Mouse (Mus musculus) embryonic facial prominence, embryonic 11.5 days (tissue): Measurements from ENCODE around the gene Sf3b3. TPM values are rescaled to one million over a fixed set of nuclear protein-coding genes. Genes with fewer than 3 reads are reported as not detected.

ENCODE experiments used
- polyA plus RNA-seq: library from polyadenylated mRNA; unstranded; fragments of >200 nt; fragmentation: Nextera tagmentation; extraction: Ambion mirVana; gene quantifications from 2 replicates; pipeline ENCODE4 v1.2.1, GENCODE M21; 2014

Sf3b3 gene
- polyA plus RNA-seq, 1 experiment from 2014 or later = 212 TPM

Other genes starting within 250 kb of the Sf3b3 start
- 29.2 and 29.3 TPM in 2 replicates for gene Vac14, start 228.2 kb downstream of the Sf3b3 start, polyA plus RNA-seq
- gene Mtss1l, start 125.3 kb downstream of the Sf3b3 start, polyA plus RNA-seq = 7.9 and 12.7 TPM in 2 replicates
- gene Il34, start 40.9 kb downstream of the Sf3b3 start, polyA plus RNA-seq = 0.15 and 0.66 TPM in 2 replicates
- 74.9 and 75.6 TPM in 2 replicates for gene Cog4, start 187 bp downstream of the Sf3b3 start, polyA plus RNA-seq
- gene Fuk, start 55.7 kb upstream of the Sf3b3 start, polyA plus RNA-seq = 5.6 and 6.8 TPM in 2 replicates
- 15.1 and 17.4 TPM in 2 replicates for gene St3gal2, start 73.1 kb upstream of the Sf3b3 start, polyA plus RNA-seq
- 30.9 and 32.6 TPM in 2 replicates for gene Ddx19a, start 151.0 kb upstream of the Sf3b3 start, polyA plus RNA-seq
- gene Ddx19b, start 185.0 kb upstream of the Sf3b3 start, polyA plus RNA-seq = 4.5 and 6.5 TPM in 2 replicates
- 60.9 and 68.6 TPM in 2 replicates for gene Aars, start 186.4 kb upstream of the Sf3b3 start, polyA plus RNA-seq
- 31.2 and 39.6 TPM in 2 replicates for gene Exosc6, start 209.6 kb upstream of the Sf3b3 start, polyA plus RNA-seq
- gene Clec18a, start 245.6 kb upstream of the Sf3b3 start, polyA plus RNA-seq = 2.2 and 5.5 TPM in 2 replicates
- 5.5 and 5.6 TPM in 2 replicates for gene Pdpr, start 247.8 kb upstream of the Sf3b3 start, polyA plus RNA-seq